Mouse (Mus musculus) midbrain, embryonic 11.5 days (tissue): ENCODE measurements around the gene Evx1. TPM values are rescaled to one million over a fixed set of nuclear protein-coding genes. Genes with fewer than 3 reads are reported as not detected.

ENCODE experiments used
- ATAC-seq: fragments of 200-750 bp; cut with Nextera tagmentation; 2 replicates; pipeline ENCODE4 v1.8.0; 2017; ENCODE audit warnings: moderate TSS enrichment, moderate library complexity; ENCODE audit not compliant: low FRiP score
- DNase-seq: peaks from one replicate; pipeline ENCODE4 v3.0.0; 2015; ENCODE audit warnings: low spot score; ENCODE audit errors: missing footprints
- H3K27ac ChIP-seq: fragments of 300-500 bp; sonication (generic); 2 replicates; pipeline ENCODE4 v1.5.1; 2014; ENCODE audit warnings: low read depth, low read length
- H3K27me3 ChIP-seq: fragments of 300-500 bp; sonication (generic); 2 replicates; pipeline ENCODE4 v1.6.1; 2014; ENCODE audit warnings: mild to moderate bottlenecking, low read length, moderate library complexity, mixed read lengths; ENCODE audit not compliant: control insufficient read depth, insufficient read depth
- H3K36me3 ChIP-seq: fragments of 300-500 bp; sonication (generic); 2 replicates; pipeline ENCODE4 v1.6.1; 2014; ENCODE audit warnings: mild to moderate bottlenecking, low read length, moderate library complexity, mixed read lengths; ENCODE audit not compliant: control insufficient read depth, insufficient read depth
- H3K4me1 ChIP-seq: fragments of 300-500 bp; sonication (generic); 2 replicates; pipeline ENCODE4 v1.6.1; 2014; ENCODE audit warnings: low read length; ENCODE audit not compliant: control insufficient read depth, insufficient read depth
- H3K4me2 ChIP-seq: fragments of 300-500 bp; sonication (generic); 2 replicates; pipeline ENCODE4 v1.6.1; 2014; ENCODE audit warnings: mild to moderate bottlenecking, moderate library complexity
- H3K4me3 ChIP-seq: fragments of 300-500 bp; sonication (generic); 2 replicates; pipeline ENCODE4 v1.5.1; 2014; ENCODE audit warnings: low read depth, low read length
- H3K9ac ChIP-seq: fragments of 300-500 bp; sonication (generic); 2 replicates; pipeline ENCODE4 v1.6.1; 2014; ENCODE audit warnings: low read length
- H3K9me3 ChIP-seq: fragments of 300-500 bp; sonication (generic); 2 replicates; pipeline ENCODE4 v1.6.1; 2016; ENCODE audit warnings: low read length; ENCODE audit not compliant: control insufficient read depth
- WGBS: fragments of 180-500 bp; shearing (Covaris S2); extraction: QIAGEN DNeasy Blood & Tissue Kit; methylation state at CpG from one replicate; pipeline ENCODE4 v1.1.7; 2014; 5-methylcytosine and 5-hydroxymethylcytosine counted together
- polyA plus RNA-seq: library from polyadenylated mRNA; unstranded; fragments of >200 nt; fragmentation: Nextera tagmentation; extraction: Ambion mirVana; gene quantifications from 2 replicates; pipeline ENCODE4 v1.2.1, GENCODE M21; 2014

The Evx1 gene
- polyA plus RNA-seq, 1 experiment from 2014 or later, result 0.30 TPM

GRCm38 (mm10) chr6:52268756-52269155 is 44.5 kb upstream of the Evx1 start:
- Histone ChIP-seq H3K4me2 (no peak overlapping the region), H3K27me3 (peaks cover 97% of the 10 kb centered on the region), H3K4me1 (no peaks in the 10 kb centered on the region), H3K9ac (no peak overlapping the region), H3K36me3 (no peaks in the 10 kb centered on the region), H3K4me3 (no peak overlapping the region), H3K9me3 (no peaks in the 10 kb centered on the region), H3K27ac (no peak overlapping the region)
- 4% methylated on average over 3 of the region's 3 CpGs for WGBS
- DNase-seq, result peak; percentile 92
- ATAC-seq, result no peak

- Histone ChIP-seq H3K9ac (no peak overlapping the region), H3K27me3 (peaks cover 97% of the 10 kb centered on the region), H3K4me2 (no peak overlapping the region), H3K36me3 (no peaks in the 10 kb centered on the region), H3K27ac (no peak overlapping the region), H3K9me3 (no peaks in the 10 kb centered on the region), H3K4me1 (no peaks in the 10 kb centered on the region), H3K4me3 (no peak overlapping the region)
- 3% methylated on average over 23 of the region's 23 CpGs for WGBS
- ATAC-seq, result peak; percentile 54; the same call in 1 of the 2 replicates
- peak; percentile 95 for DNase-seq
Observed at GRCm38 (mm10) chr6:52270494-52271480, 42.5 kb upstream of the Evx1 start.

DNA sequence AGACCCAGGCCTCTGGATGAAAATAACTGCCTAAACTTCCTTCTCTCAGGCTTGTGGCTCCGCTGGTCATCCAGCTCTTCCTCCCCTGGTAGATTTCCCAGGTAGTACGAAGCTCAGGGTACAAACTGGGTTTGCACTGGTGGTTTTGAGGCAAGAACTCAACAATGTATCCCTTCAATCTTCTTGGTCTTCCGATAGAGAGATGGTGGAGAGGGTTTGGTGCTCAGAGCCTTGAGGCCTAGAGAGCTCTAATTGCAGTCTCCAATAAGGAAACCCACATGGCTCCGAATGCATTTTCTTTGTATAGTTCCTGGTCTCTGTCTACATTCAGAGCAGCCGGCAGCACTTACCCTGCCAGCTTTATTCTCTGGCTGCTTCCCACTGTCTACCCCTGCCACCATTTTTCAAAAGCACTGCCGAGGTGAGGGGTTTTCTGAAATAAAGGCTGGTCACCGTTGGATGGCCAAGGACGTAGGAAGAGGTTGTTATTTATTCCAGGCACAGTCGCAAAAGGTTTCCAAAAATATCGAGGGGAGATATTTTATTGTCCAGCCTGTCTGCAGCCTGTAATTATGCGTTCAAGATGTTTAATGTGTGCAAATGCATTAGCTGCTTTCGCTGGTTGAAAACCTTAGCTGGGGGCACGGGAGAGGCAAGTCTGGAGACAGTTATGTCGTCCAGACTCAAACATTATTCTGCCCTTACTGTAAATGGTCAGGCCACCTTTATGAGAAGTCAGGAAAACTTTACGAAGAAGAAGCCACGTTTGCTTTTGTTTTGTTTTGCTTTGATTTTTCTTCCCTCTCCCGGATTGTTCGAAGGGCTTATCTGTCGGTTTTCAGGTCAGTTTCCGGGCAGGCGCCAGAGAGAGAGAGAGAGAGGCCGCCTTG is 40.3 kb upstream of the Evx1 start:
- no peaks in the 10 kb centered on the region for H3K36me3 ChIP-seq
- DNase-seq (peak; percentile 95), ATAC-seq (no peak)
- no peak overlapping the region for H3K4me2 ChIP-seq
- H3K27ac ChIP-seq, result no peak overlapping the region
- peaks cover 98% of the 10 kb centered on the region for H3K27me3 ChIP-seq
- H3K9ac ChIP-seq, result no peak overlapping the region
- WGBS, result 2% methylated on average over 22 of the region's 22 CpGs
- no peaks in the 10 kb centered on the region for H3K9me3 ChIP-seq
- no peak overlapping the region for H3K4me3 ChIP-seq
- no peaks in the 10 kb centered on the region for H3K4me1 ChIP-seq

DNA sequence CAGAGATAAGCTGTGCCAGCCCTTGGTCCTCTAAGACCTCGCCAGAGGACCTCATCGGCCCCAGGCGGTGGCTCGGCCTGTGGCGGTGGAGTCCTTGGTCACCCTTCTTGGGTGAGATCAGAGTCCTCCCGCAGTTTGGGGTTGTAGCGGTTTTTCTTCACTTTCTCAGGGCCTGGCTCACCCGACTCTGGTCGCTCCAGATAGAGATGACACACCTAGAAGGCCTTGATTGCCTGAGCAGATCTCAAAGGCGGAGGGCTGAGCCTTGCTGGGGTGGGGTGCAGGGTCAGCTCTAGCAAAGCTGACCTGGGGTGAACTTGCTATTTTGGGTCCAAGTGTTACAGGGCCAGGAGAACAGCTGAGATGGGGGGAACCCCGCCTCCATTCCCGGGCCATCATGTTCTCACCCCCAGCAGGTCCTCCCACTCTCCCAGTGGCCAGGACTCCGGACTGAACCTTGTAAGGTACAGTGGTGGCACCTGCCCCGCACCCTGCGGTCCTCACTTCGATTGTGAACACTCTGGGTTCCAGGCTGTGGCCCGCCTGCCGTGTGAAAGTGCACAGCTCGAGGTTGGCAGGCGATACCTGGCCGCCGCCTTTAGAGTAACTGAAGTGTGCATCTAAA is 39.5 kb upstream of the Evx1 start:
- WGBS, result 1% methylated on average over 22 of the region's 22 CpGs
- no peak for DNase-seq
- Histone ChIP-seq H3K4me3 (no peak overlapping the region), H3K36me3 (no peaks in the 10 kb centered on the region), H3K9ac (no peak overlapping the region), H3K4me2 (no peak overlapping the region), H3K9me3 (no peaks in the 10 kb centered on the region), H3K27ac (no peak overlapping the region), H3K4me1 (no peaks in the 10 kb centered on the region), H3K27me3 (peaks cover 93% of the 10 kb centered on the region)
- no peak for ATAC-seq

DNA sequence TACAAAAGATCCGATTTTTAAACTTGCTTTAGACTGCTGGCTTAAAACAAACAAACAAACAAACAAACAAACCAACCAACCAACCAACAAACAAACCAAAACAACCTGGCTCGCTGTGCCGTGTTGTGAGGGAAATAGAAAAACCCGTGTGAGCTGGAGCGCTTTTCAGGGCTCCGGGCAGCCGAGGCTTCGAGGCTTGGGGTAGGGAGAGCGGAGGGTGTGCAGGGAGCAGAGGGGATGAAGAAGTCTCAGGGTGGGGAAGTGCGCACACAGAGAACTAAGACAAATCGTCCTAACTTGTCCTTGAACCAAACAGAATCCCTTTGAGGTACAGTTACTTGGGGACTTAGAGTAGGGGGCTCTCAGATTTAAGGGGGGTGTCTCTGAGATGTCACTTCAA is 38.7 kb upstream of the Evx1 start:
- H3K4me3 ChIP-seq, result no peak overlapping the region
- DNase-seq (peak; percentile 89), ATAC-seq (no peak)
- H3K9ac ChIP-seq, result no peak overlapping the region
- H3K36me3 ChIP-seq, result no peaks in the 10 kb centered on the region
- H3K4me2 ChIP-seq, result no peak overlapping the region
- H3K27ac ChIP-seq, result no peak overlapping the region
- H3K4me1 ChIP-seq, result no peaks in the 10 kb centered on the region
- peaks cover 84% of the 10 kb centered on the region for H3K27me3 ChIP-seq
- no peaks in the 10 kb centered on the region for H3K9me3 ChIP-seq
- WGBS, result 2% methylated on average over 11 of the region's 11 CpGs

DNA sequence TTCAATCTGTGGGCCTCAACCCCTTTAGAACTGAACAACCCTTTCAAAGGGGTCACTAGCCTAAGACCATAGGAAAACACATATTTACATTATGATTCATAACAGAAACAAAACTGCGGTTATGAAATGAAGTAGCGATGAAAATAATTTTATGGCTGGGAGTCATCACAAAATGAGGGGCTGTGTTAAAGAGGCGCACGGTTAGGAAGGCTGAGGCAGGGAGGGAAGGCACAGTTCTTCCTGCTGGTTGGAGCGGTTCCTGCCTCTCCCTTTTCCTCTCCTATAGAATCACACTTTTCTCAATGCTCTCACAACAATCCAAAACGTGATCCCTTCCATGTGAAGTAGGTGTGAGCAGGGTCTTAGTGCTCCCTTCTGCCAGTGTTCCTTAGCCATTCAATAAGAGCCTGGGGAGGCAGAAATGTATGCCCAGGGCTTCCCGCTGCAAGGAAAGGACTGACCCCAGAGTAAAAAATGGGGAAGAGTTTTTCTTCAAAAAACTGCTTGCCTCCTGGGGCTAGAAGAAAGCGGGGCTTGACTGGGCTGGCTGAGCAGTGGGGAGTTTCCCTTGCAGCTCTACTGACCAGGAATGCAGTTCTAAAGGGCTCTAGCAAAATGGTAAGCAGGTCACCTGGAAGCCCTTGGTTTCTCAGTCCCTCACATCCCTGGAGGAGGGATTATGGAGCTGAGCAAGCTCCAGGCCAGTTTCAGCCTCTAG is 37.6 kb upstream of the Evx1 start:
- Histone ChIP-seq H3K4me2 (no peak overlapping the region), H3K27ac (no peak overlapping the region), H3K4me3 (no peak overlapping the region), H3K4me1 (no peaks in the 10 kb centered on the region), H3K36me3 (no peaks in the 10 kb centered on the region), H3K27me3 (peaks cover 73% of the 10 kb centered on the region), H3K9me3 (no peaks in the 10 kb centered on the region), H3K9ac (no peak overlapping the region)
- WGBS, result 5% methylated on average over 8 of the region's 8 CpGs
- no peak for ATAC-seq
- peak; percentile 93 for DNase-seq

GRCm38 (mm10) chr6:52276382-52276781 is 36.9 kb upstream of the Evx1 start:
- WGBS, result 1% methylated on average over 6 of the region's 6 CpGs

DNA sequence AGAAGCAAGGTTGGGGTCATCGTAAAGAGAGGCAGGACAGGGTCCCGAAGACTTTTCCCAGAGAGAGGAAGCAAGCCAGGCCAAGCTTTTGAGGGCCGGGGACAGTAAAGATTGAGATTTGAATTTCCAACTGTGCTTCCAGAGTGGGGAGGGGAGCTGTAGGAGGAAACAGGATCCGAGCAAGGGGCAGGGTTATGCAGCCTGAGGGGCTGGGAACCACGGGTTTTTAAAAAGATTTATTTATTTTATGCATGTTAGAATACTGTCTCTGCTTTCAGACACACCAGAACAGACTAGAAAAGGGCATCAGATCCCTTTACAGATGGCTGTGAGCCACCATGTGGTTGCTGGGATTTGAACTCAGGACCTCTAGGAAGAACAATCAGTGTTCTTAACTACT is 36.4 kb upstream of the Evx1 start:
- Histone ChIP-seq H3K4me2 (no peak overlapping the region), H3K36me3 (no peaks in the 10 kb centered on the region)
- WGBS, result 12% methylated on average over 5 of the region's 5 CpGs

More at GRCm38 (mm10) chr6:52276382-52276781, 36.9 kb upstream of the Evx1 start:
- H3K36me3 ChIP-seq, result no peaks in the 10 kb centered on the region
- no peak overlapping the region for H3K4me2 ChIP-seq
- H3K9ac ChIP-seq, result no peak overlapping the region
- H3K27me3 ChIP-seq, result peaks cover 66% of the 10 kb centered on the region
- DNase-seq (peak; percentile 90), ATAC-seq (no peak)
- H3K4me1 ChIP-seq, result no peaks in the 10 kb centered on the region
- H3K27ac ChIP-seq, result no peak overlapping the region
- no peaks in the 10 kb centered on the region for H3K9me3 ChIP-seq
- H3K4me3 ChIP-seq, result no peak overlapping the region

More for the DNA sequence above, 36.4 kb upstream of the Evx1 start:
- no peak overlapping the region for H3K27ac ChIP-seq
- H3K4me3 ChIP-seq, result no peak overlapping the region
- no peaks in the 10 kb centered on the region for H3K9me3 ChIP-seq
- H3K27me3 ChIP-seq, result peaks cover 61% of the 10 kb centered on the region
- DNase-seq, result peak; percentile 88
- H3K9ac ChIP-seq, result no peak overlapping the region
- H3K4me1 ChIP-seq, result no peaks in the 10 kb centered on the region
- no peak for ATAC-seq
